Mouse (Mus musculus): ENCODE results near the gene Man1a2.

The Man1a2 gene

DNA sequence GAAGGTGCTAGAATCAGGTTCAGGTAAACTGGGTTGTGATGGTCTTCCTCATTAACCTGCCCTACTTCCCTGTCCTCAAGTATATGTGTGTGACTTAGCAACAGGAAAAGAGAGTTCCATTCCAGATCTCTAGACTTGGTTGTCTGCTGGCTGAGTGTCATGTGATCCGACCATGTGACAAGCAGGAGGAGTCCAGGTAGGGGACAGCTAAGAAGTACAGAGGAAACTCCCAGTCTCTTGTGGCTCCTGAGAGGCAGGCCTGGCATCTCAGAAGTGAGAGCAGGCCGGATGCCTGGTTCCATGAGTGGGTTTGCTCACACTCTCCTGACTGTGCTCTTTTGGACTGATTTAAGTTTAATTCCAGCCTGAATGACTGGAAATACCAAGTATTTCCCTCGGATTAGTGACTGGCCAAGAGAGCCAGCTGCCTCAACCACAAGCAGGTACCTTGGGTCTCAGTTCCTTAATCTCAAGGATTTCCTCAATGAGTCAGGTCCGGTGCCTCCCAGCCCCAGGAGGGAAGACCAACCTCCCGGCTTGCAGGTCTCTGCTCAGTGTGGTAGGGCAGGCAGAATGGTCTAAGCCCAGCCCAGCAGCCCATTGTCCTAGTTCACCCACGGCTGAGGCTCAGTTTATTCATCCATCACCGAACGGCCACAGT lies 170.1 kb downstream of the Man1a2 start:
- DNase-seq (ENCODE audit: extremely low read depth, low read depth, low spot score), result no peak

Measured in fat pad, adult 2 months (tissue).